Mouse (Mus musculus) MEL (cell line): ENCODE data around the gene Clpb. TPM values are rescaled to one million over a fixed set of nuclear protein-coding genes. Genes with fewer than 3 reads are reported as not detected.

ENCODE experiments used
- DNase-seq: peaks from one replicate; pipeline ENCODE4 v3.0.0; 2011; ENCODE audit warnings: low read depth, low spot score
- H3K27ac ChIP-seq: 2 replicates; pipeline ENCODE4 v1.5.1; 2012; ENCODE audit warnings: low read depth, mild to moderate bottlenecking, control low read depth, low read length, moderate library complexity; ENCODE audit not compliant: control insufficient read depth
- H3K27me3 ChIP-seq, 2 experiments: fragments of 150-350 bp in 1 of 2; sonication (generic) in 1 of 2; 2 replicates each; pipeline ENCODE4 v1.6.1; 2012; ENCODE audit warnings: low read length in 2 of 2, mild to moderate bottlenecking in 2 of 2, improper control_type of control experiment in 1 of 2, moderate library complexity in 1 of 2; ENCODE audit not compliant: insufficient read depth in 2 of 2, control insufficient read depth in 1 of 2
- H3K36me3 ChIP-seq, 2 experiments: 2 replicates each; pipeline ENCODE4 v1.6.1; 2012 to 2014; ENCODE audit warnings: low read length in 2 of 2, improper control_type of control experiment in 1 of 2, inconsistent platforms in 1 of 2, mild to moderate bottlenecking in 1 of 2; ENCODE audit not compliant: insufficient read depth in 2 of 2, control insufficient read depth in 1 of 2
- H3K4me1 ChIP-seq, 2 experiments: fragments of 150-350 bp in 1 of 2; sonication (generic) in 1 of 2; 2 replicates each; pipeline ENCODE4 v1.6.1; 2012; ENCODE audit warnings: low read length in 2 of 2, improper control_type of control experiment in 1 of 2, mild to moderate bottlenecking in 1 of 2; ENCODE audit not compliant: insufficient read depth in 2 of 2, control insufficient read depth in 1 of 2
- H3K4me3 ChIP-seq, 2 experiments: fragments of 150-350 bp in 1 of 2; sonication (generic) in 1 of 2; 2 replicates each; pipeline ENCODE4 v1.5.1; 2012; ENCODE audit warnings: low read depth in 2 of 2, low read length in 2 of 2, mild to moderate bottlenecking in 2 of 2, moderate library complexity in 2 of 2, control low read depth in 1 of 2, improper control_type of control experiment in 1 of 2; ENCODE audit not compliant: control insufficient read depth in 1 of 2, insufficient read depth in 1 of 2
- H3K79me2 ChIP-seq: 2 replicates; pipeline ENCODE4 v1.6.1; 2012; ENCODE audit warnings: mild to moderate bottlenecking, low read length, moderate library complexity; ENCODE audit not compliant: control insufficient read depth, poor library complexity, insufficient read depth
- H3K9ac ChIP-seq: 2 replicates; pipeline ENCODE4 v1.6.1; 2012; ENCODE audit warnings: low read depth, mild to moderate bottlenecking, control low read depth, low read length, moderate library complexity; ENCODE audit not compliant: control insufficient read depth, poor library complexity, severe bottlenecking
- H3K9me3 ChIP-seq: fragments of 150-350 bp; sonication (generic); replicated peaks from 2 replicates; pipeline ENCODE4 v1.6.1; 2012; ENCODE audit warnings: mild to moderate bottlenecking, low read length, improper control_type of control experiment, moderate library complexity; ENCODE audit not compliant: insufficient read depth
- CHD1 ChIP-seq: IDR thresholded peaks from 2 replicates; pipeline ENCODE4 v1.6.1; 2012; ENCODE audit warnings: low read depth, mild to moderate bottlenecking, inconsistent platforms, low read length, improper control_type of control experiment
- CHD2 ChIP-seq: IDR thresholded peaks from 2 replicates; pipeline ENCODE4 v1.6.1; 2011; ENCODE audit warnings: low read length, improper control_type of control experiment
- EP300 ChIP-seq, 2 experiments: IDR thresholded peaks; 2 replicates each; pipeline ENCODE4 v1.6.1; 2011; ENCODE audit warnings: improper control_type of control experiment in 2 of 2, low read length in 2 of 2, low read depth in 1 of 2, mild to moderate bottlenecking in 1 of 2
- ETS1 ChIP-seq: IDR thresholded peaks from 2 replicates; pipeline ENCODE4 v1.6.1; 2012; ENCODE audit warnings: low read depth, mild to moderate bottlenecking, inconsistent platforms, low read length, improper control_type of control experiment, moderate library complexity
- GATA1 ChIP-seq: IDR thresholded peaks from 2 replicates; pipeline ENCODE4 v1.6.1; 2011; ENCODE audit warnings: low read depth, low read length, improper control_type of control experiment
- JUND ChIP-seq: IDR thresholded peaks from 2 replicates; pipeline ENCODE4 v1.6.1; 2011; ENCODE audit warnings: low read depth, mild to moderate bottlenecking, improper control_type of control experiment, low read length
- KAT2A ChIP-seq: conservative IDR thresholded peaks from 2 replicates; pipeline ENCODE4 v1.6.1; 2012; ENCODE audit warnings: low read depth, low read length, improper control_type of control experiment, inconsistent platforms
- MYB ChIP-seq: IDR thresholded peaks from 2 replicates; pipeline ENCODE4 v1.6.1; 2011; ENCODE audit warnings: mild to moderate bottlenecking, low read depth, low read length, improper control_type of control experiment
- NRF1 ChIP-seq: IDR thresholded peaks from 2 replicates; pipeline ENCODE4 v1.6.1; 2014; ENCODE audit warnings: low read depth, mild to moderate bottlenecking, inconsistent platforms, low read length, improper control_type of control experiment, moderate library complexity; ENCODE audit not compliant: poor library complexity, insufficient read depth, severe bottlenecking
- POLR2A ChIP-seq, 2 experiments: IDR thresholded peaks; 2 replicates each; pipeline ENCODE4 v1.6.1; 2011 to 2012; ENCODE audit warnings: low read length in 2 of 2, mild to moderate bottlenecking in 2 of 2, control low read depth in 1 of 2, improper control_type of control experiment in 1 of 2, low read depth in 1 of 2, moderate library complexity in 1 of 2; ENCODE audit not compliant: control insufficient read depth in 1 of 2, insufficient read depth in 1 of 2, poor library complexity in 1 of 2
- RAD21 ChIP-seq: IDR thresholded peaks from 2 replicates; pipeline ENCODE4 v1.6.1; 2011; ENCODE audit warnings: mild to moderate bottlenecking, low read depth, low read length, improper control_type of control experiment
- SIN3A ChIP-seq: IDR thresholded peaks from 2 replicates; pipeline ENCODE4 v1.6.1; 2012; ENCODE audit warnings: low read length, improper control_type of control experiment, inconsistent platforms
- TAL1 ChIP-seq: IDR thresholded peaks from 2 replicates; pipeline ENCODE4 v1.6.1; 2012; ENCODE audit warnings: mild to moderate bottlenecking, inconsistent platforms, low read length, moderate library complexity, mixed read lengths
- TBP ChIP-seq: IDR thresholded peaks from 2 replicates; pipeline ENCODE4 v1.8.0; 2011; ENCODE audit warnings: low read depth, low read length, improper control_type of control experiment
- TCF12 ChIP-seq: IDR thresholded peaks from 2 replicates; pipeline ENCODE4 v1.6.1; 2014; ENCODE audit warnings: low read depth, mild to moderate bottlenecking, inconsistent platforms, low read length, improper control_type of control experiment, moderate library complexity
- ZKSCAN1 ChIP-seq: IDR thresholded peaks from 2 replicates; pipeline ENCODE4 v1.6.1; 2012; ENCODE audit warnings: low read depth, mild to moderate bottlenecking, inconsistent platforms, low read length, improper control_type of control experiment, moderate library complexity
- ZNF384 ChIP-seq: IDR thresholded peaks from 2 replicates; pipeline ENCODE4 v1.6.1; 2012; ENCODE audit warnings: low read depth, mild to moderate bottlenecking, inconsistent platforms, low read length, improper control_type of control experiment
- polyA plus RNA-seq, 2 experiments: library from polyadenylated mRNA; stranded (reverse) in 1 of 2; unstranded in 1 of 2; fragments of >175 nt in 1 of 2; fragments of >200 nt in 1 of 2; gene quantifications; 2 replicates each; pipeline versions ENCODE4 v1.2.1 to v1.2.4; 2012; ENCODE audit warnings: low replicate concordance in 2 of 2, low read depth in 1 of 2; ENCODE audit not compliant: insufficient read length in 2 of 2, insufficient read depth in 1 of 2, missing spikeins in 1 of 2
- total RNA-seq: library from RNA; depleted of rRNA; stranded (reverse); fragments of 300-350 nt; gene quantifications from 2 replicates; pipeline ENCODE4 v1.2.3, GENCODE M21; 2012

Clpb gene
- total and polyA plus RNA-seq, 3 experiments: 59.0 to 71.5 TPM; not detected in 1

DNA sequence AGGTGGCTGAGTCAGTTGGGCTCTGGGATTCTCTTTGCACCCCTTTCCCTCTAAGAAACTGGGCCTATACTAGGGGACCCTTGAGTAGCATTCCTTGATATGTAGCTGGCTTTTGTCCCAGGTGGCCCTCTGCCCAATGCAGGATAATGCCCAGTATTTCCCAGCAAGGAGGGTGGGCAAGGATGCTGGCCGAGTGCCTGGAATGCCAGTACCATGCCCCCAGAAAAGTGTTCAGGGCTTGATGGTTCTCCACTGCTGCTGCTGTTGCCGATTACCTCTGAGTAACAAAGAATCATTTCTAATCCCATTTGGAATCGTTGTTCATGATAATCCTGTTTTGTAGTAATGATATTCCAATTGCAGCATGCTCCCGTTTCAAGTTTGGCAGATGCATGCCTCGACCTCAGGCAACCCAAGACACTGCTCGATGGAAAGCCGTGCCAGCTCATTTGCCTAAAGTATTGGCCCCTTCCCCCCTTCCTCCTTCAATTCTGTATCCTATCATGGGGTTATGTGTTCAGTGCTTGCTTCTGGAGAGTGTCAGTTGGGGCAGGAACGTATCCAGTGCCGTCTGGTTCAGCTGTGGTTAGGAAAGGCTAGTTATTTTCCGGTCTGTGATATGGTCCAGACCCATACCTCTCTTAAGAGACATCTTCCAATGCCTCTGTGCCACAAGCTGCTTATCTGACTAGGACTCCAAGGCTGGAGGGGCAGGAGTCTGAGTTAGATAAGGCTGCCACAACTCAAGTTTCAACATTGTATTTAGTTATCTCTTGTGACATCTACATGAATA, 33.7 kb downstream of the Clpb start:
- peak; percentile 75 for DNase-seq
- peaks cover 3 to 22% of the 10 kb centered on the region in 2 experiments; a peak in 3 of 4 replicates for H3K36me3 ChIP-seq

DNA sequence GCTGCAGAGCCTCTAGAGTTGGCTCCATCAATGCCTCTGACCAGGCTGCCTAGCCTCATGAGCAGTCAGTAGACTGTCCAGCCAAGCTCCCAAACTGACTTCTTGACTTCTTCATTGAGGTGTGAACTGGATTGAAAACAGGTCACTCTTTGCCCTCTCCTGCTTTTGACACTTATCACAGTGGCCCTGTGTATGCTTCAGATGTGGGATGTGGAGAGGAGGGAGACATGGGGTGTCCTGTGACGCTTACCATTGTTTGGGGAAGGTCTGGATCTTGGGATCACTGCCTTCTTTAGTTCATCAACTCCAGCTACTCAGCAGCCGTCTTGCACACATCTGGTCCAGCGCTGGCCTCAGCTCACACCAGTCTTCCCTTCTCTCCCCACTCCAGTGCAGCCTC, 36.9 kb downstream of the Clpb start:
- Histone ChIP-seq H3K4me3 (no peak overlapping the region), H3K27me3 (no peaks in the 10 kb centered on the region)
- DNase-seq: no peak
- no peak for TF ChIP-seq TBP
- TF ChIP-seq RAD21: no peak
- no peak for TF ChIP-seq POLR2A (IDR thresholded peaks at IDR 0.05; ENCODE audit: control insufficient read depth in 1 of 2, insufficient read depth in 1 of 2, low read depth in 1 of 2, low read length in 2 of 2, poor library complexity in 1 of 2)
- TF ChIP-seq ZNF384: no peak
- no peak for TF ChIP-seq CHD1
- TF ChIP-seq NRF1: no peak
- TF ChIP-seq ZKSCAN1: no peak
- TF ChIP-seq, all 39 proteins: peak for 0
- H3K36me3 ChIP-seq: peaks cover 0 to 22% of the 10 kb centered on the region in 2 experiments; a peak in 3 of 4 replicates
- no peak overlapping the region for H3K27ac ChIP-seq
- H3K9ac ChIP-seq: no peak overlapping the region
- H3K9me3 ChIP-seq: no peaks in the 10 kb centered on the region
- peaks cover 15 to 21% of the 10 kb centered on the region in 2 experiments for H3K4me1 ChIP-seq
- no peaks in the 10 kb centered on the region for H3K79me2 ChIP-seq

More for the DNA sequence above, 33.7 kb downstream of the Clpb start:
- Histone ChIP-seq H3K9me3 (no peaks in the 10 kb centered on the region), H3K27ac (peak overlapping the region; percentile 48), H3K9ac (no peak overlapping the region), H3K4me3 (no peak overlapping the region), H3K4me1 (peaks cover 15 to 23% of the 10 kb centered on the region in 2 experiments), H3K27me3 (no peaks in the 10 kb centered on the region), H3K79me2 (no peaks in the 10 kb centered on the region)
- peak; percentile 80 for TF ChIP-seq TAL1
- TF ChIP-seq JUND: no peak
- peak; percentile 90 to 91 for TF ChIP-seq EP300 (IDR thresholded peaks at IDR 0.05; ENCODE audit: low read depth in 1 of 2, low read length in 2 of 2)
- TF ChIP-seq MYB: peak; percentile 64
- peak; percentile 53 for TF ChIP-seq SIN3A
- TF ChIP-seq POLR2A (IDR thresholded peaks at IDR 0.05; ENCODE audit: control insufficient read depth in 1 of 2, insufficient read depth in 1 of 2, low read depth in 1 of 2, low read length in 2 of 2, poor library complexity in 1 of 2): no peak
- TF ChIP-seq ZNF384: no peak
- TF ChIP-seq KAT2A: peak; percentile 2; the same call in 1 of the 2 replicates
- TF ChIP-seq CHD2: no peak
- peak; percentile 95 for TF ChIP-seq GATA1
- TF ChIP-seq TCF12: peak; percentile 92
- peak; percentile 70 for TF ChIP-seq ETS1
